Mouse (Mus musculus) bone marrow macrophage, adult 2 months (primary cell): Measurements from ENCODE around the gene Osbpl10.

ENCODE experiments used
- CTCF ChIP-seq: IDR thresholded peaks from 2 replicates; pipeline ENCODE4 v1.5.1; 2012; ENCODE audit warnings: low read depth, mild to moderate bottlenecking, low read length, moderate library complexity
- POLR2A ChIP-seq: IDR thresholded peaks from 2 replicates; pipeline ENCODE4 v1.6.1; 2012; ENCODE audit warnings: mild to moderate bottlenecking, low read depth, low read length, borderline replicate concordance

GRCm38 (mm10) chr9:115042971-115043706, 64.8 kb downstream of the Osbpl10 start:
- TF ChIP-seq POLR2A: no peak
- no peak for TF ChIP-seq CTCF
